Mouse (Mus musculus): ENCODE measurements around the gene Cgnl1.
A peak's percentile ranks its signal among the peaks of the same experiment; 100 is the strongest.

Cgnl1 gene

GRCm38 (mm10) chr9:71709199-71709598, 62.2 kb downstream of the Cgnl1 start:
- DNase-seq = peak; percentile 9

GRCm38 (mm10) chr9:71707989-71708388, 63.4 kb downstream of the Cgnl1 start:
- DNase-seq = no peak

- no peak for DNase-seq
Observed at GRCm38 (mm10) chr9:71704332-71705014, 66.9 kb downstream of the Cgnl1 start.

GRCm38 (mm10) chr9:71699087-71699486, 72.3 kb downstream of the Cgnl1 start:
- DNase-seq = no peak

- no peak for DNase-seq
Observed at GRCm38 (mm10) chr9:71698116-71698515, 73.3 kb downstream of the Cgnl1 start.

GRCm38 (mm10) chr9:71697189-71697588, 74.2 kb downstream of the Cgnl1 start:
- DNase-seq = no peak

GRCm38 (mm10) chr9:71696762-71697161, 74.6 kb downstream of the Cgnl1 start:
- no peak for DNase-seq

- no peak for DNase-seq
Observed at GRCm38 (mm10) chr9:71695133-71695532, 76.3 kb downstream of the Cgnl1 start.

GRCm38 (mm10) chr9:71694223-71694622, 77.2 kb downstream of the Cgnl1 start:
- DNase-seq = no peak

- no peak for DNase-seq
Observed at GRCm38 (mm10) chr9:71693771-71694170, 77.6 kb downstream of the Cgnl1 start.

- DNase-seq = no peak
Observed at GRCm38 (mm10) chr9:71692165-71692564, 79.2 kb downstream of the Cgnl1 start.

- DNase-seq = no peak
Observed at GRCm38 (mm10) chr9:71689369-71690073, 81.9 kb downstream of the Cgnl1 start.

- no peak for DNase-seq
Observed at GRCm38 (mm10) chr9:71686463-71686862, 84.9 kb downstream of the Cgnl1 start.

GRCm38 (mm10) chr9:71684772-71685171, 86.6 kb downstream of the Cgnl1 start:
- DNase-seq = no peak

- no peak for DNase-seq
Observed at GRCm38 (mm10) chr9:71680381-71680780, 91.0 kb downstream of the Cgnl1 start.

- peak; percentile 65 for DNase-seq
Observed at GRCm38 (mm10) chr9:71679103-71679815, 92.1 kb downstream of the Cgnl1 start.

- DNase-seq = no peak
Observed at GRCm38 (mm10) chr9:71676988-71677688, 94.3 kb downstream of the Cgnl1 start.

- peak; percentile 54 for DNase-seq
Observed at GRCm38 (mm10) chr9:71675799-71676414, 95.5 kb downstream of the Cgnl1 start.

- no peak for DNase-seq
Observed at GRCm38 (mm10) chr9:71675216-71675615, 96.2 kb downstream of the Cgnl1 start.

- DNase-seq = peak; percentile 45
Observed at GRCm38 (mm10) chr9:71674476-71674875, 96.9 kb downstream of the Cgnl1 start.

- no peak for DNase-seq
Observed at GRCm38 (mm10) chr9:71672495-71672894, 98.9 kb downstream of the Cgnl1 start.

- DNase-seq = no peak
Observed at GRCm38 (mm10) chr9:71670677-71671076, 100.7 kb downstream of the Cgnl1 start.

GRCm38 (mm10) chr9:71667616-71668015, 103.8 kb downstream of the Cgnl1 start:
- DNase-seq = peak; percentile 74
